8 mouse cellular contexts compared by ENCODE assay signal in the genomic region with DNA sequence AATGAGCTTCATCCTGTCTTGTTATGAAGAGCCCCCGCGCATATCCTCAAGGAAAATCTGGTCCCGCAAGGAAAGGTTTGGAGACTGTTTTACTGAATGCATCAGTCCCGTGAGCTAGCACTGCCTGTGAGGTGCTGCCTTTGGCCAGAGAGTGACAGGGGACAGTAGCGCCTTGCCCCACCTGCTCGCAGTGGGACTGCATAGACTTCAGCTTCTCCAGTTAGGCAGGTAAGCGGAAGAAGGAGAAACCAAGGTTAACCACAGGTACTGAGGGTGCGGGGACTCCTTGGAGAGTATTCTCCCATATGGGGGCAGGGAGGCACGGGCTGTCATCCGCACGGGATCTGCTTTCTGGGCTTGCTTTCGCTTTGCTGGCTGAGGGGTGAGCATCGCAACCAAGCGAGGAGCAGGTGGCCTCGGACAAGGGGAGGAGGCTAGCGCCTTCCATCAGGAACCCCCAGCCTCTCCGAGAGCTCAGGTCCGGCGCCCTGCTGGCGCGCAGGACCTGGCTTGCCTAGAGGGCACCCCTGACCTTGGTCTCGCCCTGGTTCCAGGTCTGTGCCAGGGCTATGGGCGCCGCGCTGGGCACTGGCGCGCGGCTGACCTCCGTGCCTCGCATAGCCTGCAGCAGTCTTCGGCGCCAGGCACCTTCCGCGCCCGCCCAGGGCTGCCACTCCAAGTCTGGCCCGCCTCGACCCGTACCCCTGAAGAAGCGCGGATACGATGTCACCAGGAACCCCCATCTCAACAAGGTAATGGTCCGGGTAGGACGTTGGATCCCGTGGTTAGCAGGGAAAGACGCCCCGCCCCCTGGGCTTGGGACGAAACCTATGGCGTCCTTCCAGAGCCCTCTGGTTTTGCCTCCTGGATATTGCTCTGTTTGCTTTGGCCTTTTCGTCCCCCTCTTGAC. TPM values are rescaled to one million over a fixed set of nuclear protein-coding genes. Genes with fewer than 3 reads are reported as not detected.
A peak's percentile ranks its signal among the peaks of the same experiment; 100 is the strongest.
DNase-seq lines count a peak whose midpoint lies in the region; ATAC-seq and TF ChIP-seq lines count a peak whose summit lies in the region.

A gene (plus strand): TSS at position 51 of the 910 bp plus-strand sequence.

- no peak for TF ChIP-seq CTCF in C2C12 (IDR thresholded peaks at IDR 0.05; ENCODE audit: control insufficient read depth, insufficient read depth, insufficient read length)
- no peak for TF ChIP-seq CTCF in bone marrow macrophage, adult 2 months (IDR thresholded peaks at IDR 0.05; ENCODE audit: low read depth, low read length)
- TF ChIP-seq CTCF in midbrain, postnatal 0 days (IDR thresholded peaks at IDR 0.05), result no peak

- WGBS in forebrain, embryonic 10.5 days, result 4% methylated on average over 49 of the region's 49 CpGs
- WGBS in heart, embryonic 12.5 days, result 7% methylated on average over 49 of the region's 49 CpGs
- WGBS in kidney, embryonic 16.5 days, result 3% methylated on average over 49 of the region's 49 CpGs
- 6% methylated on average over 49 of the region's 49 CpGs for WGBS in limb, embryonic 15.5 days
- WGBS in midbrain, postnatal 0 days, result 4% methylated on average over 49 of the region's 49 CpGs

- H3K4me1 ChIP-seq in bone marrow macrophage, adult 2 months (ENCODE audit: control insufficient read depth, insufficient read depth, low read length), result 0 out of 2 replicates have a peak, but pooled peaks cover 3% of the 10 kb centered on the region
- H3K4me1 ChIP-seq in forebrain, embryonic 10.5 days, result peaks cover 39% of the 10 kb centered on the region
- H3K4me1 ChIP-seq in heart, embryonic 12.5 days (replicated peaks), result peaks cover 16% of the 10 kb centered on the region
- peaks cover 4% of the 10 kb centered on the region; the same call in 1 of the 2 replicates for H3K4me1 ChIP-seq in kidney, embryonic 16.5 days (ENCODE audit: insufficient read depth, low read length)
- peaks cover 10% of the 10 kb centered on the region for H3K4me1 ChIP-seq in limb, embryonic 15.5 days
- peaks cover 2% of the 10 kb centered on the region; the same call in 1 of the 2 replicates for H3K4me1 ChIP-seq in midbrain, postnatal 0 days (ENCODE audit: insufficient read depth, low read length)

- H3K9me3 ChIP-seq in forebrain, embryonic 10.5 days, result no peaks in the 10 kb centered on the region
- no peaks in the 10 kb centered on the region for H3K9me3 ChIP-seq in heart, embryonic 12.5 days (replicated peaks)
- no peaks in the 10 kb centered on the region for H3K9me3 ChIP-seq in kidney, embryonic 16.5 days (ENCODE audit: low read length)
- H3K9me3 ChIP-seq in limb, embryonic 15.5 days, result no peaks in the 10 kb centered on the region
- H3K9me3 ChIP-seq in midbrain, postnatal 0 days (ENCODE audit: low read length), result no peaks in the 10 kb centered on the region

- H3K9ac ChIP-seq in heart, embryonic 12.5 days, result peak within 1 kb of the TSS; percentile 77
- H3K9ac ChIP-seq in kidney, embryonic 16.5 days (replicated peaks; ENCODE audit: low read length), result peak within 1 kb of the TSS; percentile 62
- peak within 1 kb of the TSS; percentile 58 for H3K9ac ChIP-seq in limb, embryonic 15.5 days
- peak within 1 kb of the TSS; percentile 66 for H3K9ac ChIP-seq in midbrain, postnatal 0 days (replicated peaks; ENCODE audit: low read length, poor library complexity, severe bottlenecking)

- H3K36me3 ChIP-seq in C2C12 (ENCODE audit: control insufficient read depth, insufficient read depth), result no peaks in the 10 kb centered on the region
- no peaks in the 10 kb centered on the region for H3K36me3 ChIP-seq in forebrain, embryonic 10.5 days (replicated peaks)
- H3K36me3 ChIP-seq in heart, embryonic 12.5 days, result no peaks in the 10 kb centered on the region
- no peaks in the 10 kb centered on the region for H3K36me3 ChIP-seq in kidney, embryonic 16.5 days (ENCODE audit: insufficient read depth, low read length)
- H3K36me3 ChIP-seq in limb, embryonic 15.5 days, result no peaks in the 10 kb centered on the region
- H3K36me3 ChIP-seq in midbrain, postnatal 0 days (ENCODE audit: insufficient read depth, low read length), result no peaks in the 10 kb centered on the region

- no peak within 1 kb of the TSS for H3K27ac ChIP-seq in bone marrow macrophage, adult 2 months (ENCODE audit: insufficient read depth, low read depth, low read length)
- peak within 1 kb of the TSS; percentile 86 for H3K27ac ChIP-seq in forebrain, embryonic 10.5 days
- H3K27ac ChIP-seq in heart, embryonic 12.5 days (ENCODE audit: poor library complexity, severe bottlenecking), result no peak within 1 kb of the TSS
- peak within 1 kb of the TSS; percentile 78 for H3K27ac ChIP-seq in kidney, embryonic 16.5 days (ENCODE audit: low read length)
- no peak within 1 kb of the TSS for H3K27ac ChIP-seq in limb, embryonic 15.5 days
- peak within 1 kb of the TSS; percentile 52 for H3K27ac ChIP-seq in midbrain, postnatal 0 days (ENCODE audit: low read depth, low read length)

- peak within 1 kb of the TSS; percentile 44 for H3K4me3 ChIP-seq in C2C12 (ENCODE audit: insufficient read depth, poor library complexity, severe bottlenecking)
- peak within 1 kb of the TSS; percentile 53 for H3K4me3 ChIP-seq in bone marrow macrophage, adult 2 months (ENCODE audit: insufficient read depth, low read length)
- H3K4me3 ChIP-seq in forebrain, embryonic 10.5 days, result peak within 1 kb of the TSS; percentile 77
- peak within 1 kb of the TSS; percentile 67 for H3K4me3 ChIP-seq in heart, embryonic 12.5 days
- H3K4me3 ChIP-seq in kidney, embryonic 16.5 days (ENCODE audit: low read length), result peak within 1 kb of the TSS; percentile 70
- peak within 1 kb of the TSS; percentile 58 for H3K4me3 ChIP-seq in limb, embryonic 15.5 days
- H3K4me3 ChIP-seq in midbrain, postnatal 0 days (ENCODE audit: low read depth, low read length), result peak within 1 kb of the TSS; percentile 48

- no peaks in the 10 kb centered on the region for H3K27me3 ChIP-seq in C2C12 (ENCODE audit: control insufficient read depth, insufficient read depth, insufficient read length)
- H3K27me3 ChIP-seq in forebrain, embryonic 10.5 days (ENCODE audit: poor library complexity, severe bottlenecking), result peaks cover 42% of the 10 kb centered on the region
- H3K27me3 ChIP-seq in heart, embryonic 12.5 days (replicated peaks), result no peaks in the 10 kb centered on the region
- 0 out of 2 replicates have a peak, but pooled peaks cover 3% of the 10 kb centered on the region for H3K27me3 ChIP-seq in kidney, embryonic 16.5 days (ENCODE audit: insufficient read depth, low read length)
- no peaks in the 10 kb centered on the region for H3K27me3 ChIP-seq in limb, embryonic 15.5 days
- no peaks in the 10 kb centered on the region for H3K27me3 ChIP-seq in midbrain, postnatal 0 days (ENCODE audit: insufficient read depth, low read length)

- TF ChIP-seq POLR2A in bone marrow macrophage, adult 2 months (IDR thresholded peaks at IDR 0.05; ENCODE audit: borderline replicate concordance, low read depth, low read length), result no peak

- no peaks in the 10 kb centered on the region for H3K79me3 ChIP-seq in C2C12 (ENCODE audit: low read depth)

- peak; percentile 77 for ATAC-seq in heart, embryonic 12.5 days (ENCODE audit: insufficient number of reproducible peaks, low FRiP score)
- peak; percentile 90 for ATAC-seq in kidney, embryonic 16.5 days (ENCODE audit: low FRiP score, low TSS enrichment)
- peak; percentile 19; the same call in 1 of the 2 replicates for ATAC-seq in limb, embryonic 15.5 days (ENCODE audit: insufficient number of reproducible peaks, low FRiP score, low TSS enrichment, low read depth)
- peak; percentile 80 for ATAC-seq in midbrain, postnatal 0 days (ENCODE audit: low FRiP score)

- peak; percentile 44 for DNase-seq in forebrain, embryonic 10.5 days (ENCODE audit: extremely low spot score, low spot score)
- peak; percentile 75 for DNase-seq in midbrain, postnatal 0 days (ENCODE audit: low spot score)
- peak; percentile 51 for DNase-seq in urinary bladder, postnatal 14 days (ENCODE audit: low spot score)

- peak within 1 kb of the TSS; percentile 90 for H3K4me2 ChIP-seq in heart, embryonic 12.5 days
- H3K4me2 ChIP-seq in kidney, embryonic 16.5 days (replicated peaks; ENCODE audit: low read depth, low read length), result peak within 1 kb of the TSS; percentile 88
- H3K4me2 ChIP-seq in limb, embryonic 15.5 days, result peak within 1 kb of the TSS; percentile 100
- peak within 1 kb of the TSS; percentile 68 for H3K4me2 ChIP-seq in midbrain, postnatal 0 days (ENCODE audit: low read depth, low read length, poor library complexity, severe bottlenecking)

- peak within 1 kb of the TSS; percentile 78 for H3ac ChIP-seq in C2C12 (ENCODE audit: control insufficient read depth, insufficient read length, low read depth)

- H3K79me2 ChIP-seq in C2C12 (ENCODE audit: control insufficient read depth, insufficient read depth), result no peaks in the 10 kb centered on the region

TF ChIP-seq in C2C12, 6 proteins besides CTCF, POLR2A, EP300 and RAD21:
- no peak for TF ChIP-seq MYOG (IDR thresholded peaks at IDR 0.05; ENCODE audit: control insufficient read depth, extremely low read depth, insufficient read length)

RNA-seq across cellular contexts. Expression of the gene that starts here (rescaled TPM):
- 2.1 TPM for polyA plus RNA-seq in C2C12 (2012; fragmentation: generic; extraction: Trizol)
- 0.21 TPM in 1 of 2 replicates, not detected in the other for polyA plus RNA-seq in bone marrow macrophage, adult 2 months (2012; ENCODE audit: insufficient read depth, insufficient read length, missing spikeins)
- polyA plus RNA-seq in forebrain, embryonic 10.5 days (2016; fragmentation: Nextera tagmentation; extraction: Ambion mirVana), result 2.2 and 2.4 TPM in 2 replicates
- polyA plus RNA-seq in heart, embryonic 12.5 days (2016; fragmentation: Nextera tagmentation; extraction: Ambion mirVana), result 2.7 and 3.8 TPM in 2 replicates
- 18.1 and 20.2 TPM in 2 replicates for polyA plus RNA-seq in kidney, embryonic 16.5 days (2015; fragmentation: Nextera tagmentation; extraction: Ambion mirVana)
- polyA plus RNA-seq in limb, embryonic 15.5 days (2015; fragmentation: Nextera tagmentation; extraction: Ambion mirVana), result 1.7 and 2.0 TPM in 2 replicates
- 16.9 and 25.2 TPM in 2 replicates for total RNA-seq in midbrain, postnatal 0 days (2014; rRNA removed)
- 23.7 and 24.4 TPM in 2 replicates for polyA plus RNA-seq in midbrain, postnatal 0 days (2015; fragmentation: Nextera tagmentation; extraction: Ambion mirVana)

Comparison
In these comparisons a context has a peak if more than half of its experiments do, and no peak if none do; other contexts are left out.
1. H3K27ac ChIP-seq: peak in forebrain, embryonic 10.5 days (single experiment), kidney, embryonic 16.5 days (single experiment) and midbrain, postnatal 0 days (single experiment); none in bone marrow macrophage, adult 2 months (single experiment), heart, embryonic 12.5 days (single experiment) and limb, embryonic 15.5 days (single experiment).
2. ATAC-seq: peak in every context shown above with its lines; median percentile 90 in kidney, embryonic 16.5 days; 80 in midbrain, postnatal 0 days; 77 in heart, embryonic 12.5 days; 19 in limb, embryonic 15.5 days.
3. Peak in every context shown above with its lines, with median percentiles within 50 percentile points of each other: H3K4me3 ChIP-seq, DNase-seq, H3K4me2 ChIP-seq and H3K9ac ChIP-seq.